Mouse (Mus musculus): ENCODE data around the gene Zfp638. TPM values are rescaled to one million over a fixed set of nuclear protein-coding genes. Genes with fewer than 3 reads are reported as not detected.
"Not testable (repeated sequence)": the region's sequence is repeated elsewhere in the genome, so short reads cannot be mapped to it uniquely, and the experiment has no call there.

Gene Zfp638
- total and polyA plus RNA-seq, 2 experiments: 5.0 to 47.0 TPM

GRCm38 (mm10) chr6:84014961-84015683, 148.2 kb downstream of the Zfp638 start:
- H3K27ac ChIP-seq (replicated peaks; ENCODE audit: insufficient read depth, low read depth, low read length): not testable (repeated sequence)
- peak; percentile 28 for TF ChIP-seq CTCF (IDR thresholded peaks at IDR 0.05; ENCODE audit: low read depth, low read length)
- DNase-seq (ENCODE audit: extremely low read depth, low read depth, low spot score): peak; percentile 32

DNA sequence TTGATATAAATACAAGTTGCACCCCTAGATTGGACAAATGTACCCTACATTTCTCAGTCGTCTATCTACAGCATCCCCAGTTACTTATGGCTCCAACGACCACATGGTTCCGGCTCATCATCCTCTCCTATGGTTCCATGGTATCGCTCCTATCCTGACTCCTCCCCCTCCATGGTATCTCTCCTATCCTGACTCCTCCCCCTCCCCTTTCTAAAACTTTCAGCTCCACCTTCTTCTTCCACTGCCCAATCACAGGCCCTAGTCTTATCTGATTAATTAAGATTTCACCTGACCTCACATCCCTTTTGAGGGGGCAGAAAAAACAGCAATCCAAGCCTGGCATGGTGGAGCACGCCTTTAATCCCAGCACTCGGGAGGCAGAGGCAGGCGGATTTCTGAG, 149.9 kb downstream of the Zfp638 start:
- peaks cover 6% of the 10 kb centered on the region for H3K4me1 ChIP-seq (ENCODE audit: control insufficient read depth, insufficient read depth, low read length)

More at GRCm38 (mm10) chr6:84014961-84015683, 148.2 kb downstream of the Zfp638 start:
- H3K27me3 ChIP-seq (ENCODE audit: control insufficient read depth, insufficient read depth, low read length); H3K4me3 ChIP-seq (ENCODE audit: insufficient read depth, low read depth, low read length); H3K36me3 ChIP-seq (ENCODE audit: control insufficient read depth, insufficient read depth, low read length); H3K9ac ChIP-seq (ENCODE audit: low read depth, low read length); H3K79me2 ChIP-seq (ENCODE audit: control insufficient read depth, insufficient read depth, low read length); H3K4me1 ChIP-seq (ENCODE audit: control insufficient read depth, insufficient read depth, low read length): not testable (repeated sequence)
- 58% methylated on average over 4 of the region's 4 CpGs for WGBS

GRCm38 (mm10) chr6:84017392-84017791, 150.5 kb downstream of the Zfp638 start:
- WGBS: 68% methylated on average over 3 of the region's 3 CpGs

More for the DNA sequence above, 149.9 kb downstream of the Zfp638 start:
- no peak overlapping the region for H3K9ac ChIP-seq (ENCODE audit: low read depth, low read length)
- H3K36me3 ChIP-seq (ENCODE audit: control insufficient read depth, insufficient read depth, low read length): no peaks in the 10 kb centered on the region
- H3K4me3 ChIP-seq (ENCODE audit: insufficient read depth, low read depth, low read length): no peak overlapping the region
- no peaks in the 10 kb centered on the region for H3K27me3 ChIP-seq (ENCODE audit: control insufficient read depth, insufficient read depth, low read length)
- WGBS: 93% methylated on average over 7 of the region's 7 CpGs
- TF ChIP-seq POLR2A (IDR thresholded peaks at IDR 0.05; ENCODE audit: extremely low read depth, insufficient read depth, low read length) (no peak), CTCF (IDR thresholded peaks at IDR 0.05; ENCODE audit: low read depth, low read length) (no peak)
- DNase-seq (ENCODE audit: extremely low read depth, low read depth, low spot score): no peak
- no peaks in the 10 kb centered on the region for H3K79me2 ChIP-seq (ENCODE audit: control insufficient read depth, insufficient read depth, low read length)
- H3K27ac ChIP-seq (replicated peaks; ENCODE audit: insufficient read depth, low read depth, low read length): no peak overlapping the region

GRCm38 (mm10) chr6:84018906-84019550, 152.1 kb downstream of the Zfp638 start:
- no peak for TF ChIP-seq CTCF (IDR thresholded peaks at IDR 0.05; ENCODE audit: low read depth, low read length)
- TF ChIP-seq POLR2A (IDR thresholded peaks at IDR 0.05; ENCODE audit: extremely low read depth, insufficient read depth, low read length): 0 out of 2 replicates have a peak, but pooled peaks have one; percentile 12
- H3K36me3 ChIP-seq (ENCODE audit: control insufficient read depth, insufficient read depth, low read length): no peaks in the 10 kb centered on the region
- H3K27ac ChIP-seq (replicated peaks; ENCODE audit: insufficient read depth, low read depth, low read length): peak overlapping the region; percentile 64
- peak overlapping the region; percentile 64; the same call in 1 of the 2 replicates for H3K9ac ChIP-seq (ENCODE audit: low read depth, low read length)
- H3K4me3 ChIP-seq (ENCODE audit: insufficient read depth, low read depth, low read length): peak overlapping the region; percentile 83
- H3K79me2 ChIP-seq (ENCODE audit: control insufficient read depth, insufficient read depth, low read length): no peaks in the 10 kb centered on the region
- no peak for DNase-seq (ENCODE audit: extremely low read depth, low read depth, low spot score)
- 5% methylated on average over 28 of the region's 28 CpGs for WGBS
- H3K27me3 ChIP-seq (ENCODE audit: control insufficient read depth, insufficient read depth, low read length): no peaks in the 10 kb centered on the region
- H3K4me1 ChIP-seq (ENCODE audit: control insufficient read depth, insufficient read depth, low read length): peaks cover 6% of the 10 kb centered on the region

More at GRCm38 (mm10) chr6:84017392-84017791, 150.5 kb downstream of the Zfp638 start:
- H3K79me2 ChIP-seq (ENCODE audit: control insufficient read depth, insufficient read depth, low read length): no peaks in the 10 kb centered on the region
- H3K4me3 ChIP-seq (ENCODE audit: insufficient read depth, low read depth, low read length): no peak overlapping the region
- peak; percentile 24 for DNase-seq (ENCODE audit: extremely low read depth, low read depth, low spot score)
- no peak overlapping the region for H3K27ac ChIP-seq (replicated peaks; ENCODE audit: insufficient read depth, low read depth, low read length)
- H3K36me3 ChIP-seq (ENCODE audit: control insufficient read depth, insufficient read depth, low read length): no peaks in the 10 kb centered on the region
- no peaks in the 10 kb centered on the region for H3K27me3 ChIP-seq (ENCODE audit: control insufficient read depth, insufficient read depth, low read length)
- TF ChIP-seq POLR2A (IDR thresholded peaks at IDR 0.05; ENCODE audit: extremely low read depth, insufficient read depth, low read length): no peak
- TF ChIP-seq CTCF (IDR thresholded peaks at IDR 0.05; ENCODE audit: low read depth, low read length): peak; percentile 15; the same call in 1 of the 2 replicates
- peaks cover 6% of the 10 kb centered on the region for H3K4me1 ChIP-seq (ENCODE audit: control insufficient read depth, insufficient read depth, low read length)
- no peak overlapping the region for H3K9ac ChIP-seq (ENCODE audit: low read depth, low read length)

- peak; percentile 24 for DNase-seq (ENCODE audit: extremely low read depth, low read depth, low spot score)
- peak overlapping the region; percentile 83 for H3K4me3 ChIP-seq (ENCODE audit: insufficient read depth, low read depth, low read length)
- peak overlapping the region; percentile 73 for H3K27ac ChIP-seq (replicated peaks; ENCODE audit: insufficient read depth, low read depth, low read length)
- no peaks in the 10 kb centered on the region for H3K27me3 ChIP-seq (ENCODE audit: control insufficient read depth, insufficient read depth, low read length)
- no peak overlapping the region; the same call in 1 of the 2 replicates for H3K9ac ChIP-seq (ENCODE audit: low read depth, low read length)
- H3K4me1 ChIP-seq (ENCODE audit: control insufficient read depth, insufficient read depth, low read length): peaks cover 6% of the 10 kb centered on the region
- TF ChIP-seq POLR2A (IDR thresholded peaks at IDR 0.05; ENCODE audit: extremely low read depth, insufficient read depth, low read length): no peak
- TF ChIP-seq CTCF (IDR thresholded peaks at IDR 0.05; ENCODE audit: low read depth, low read length): no peak
- no peaks in the 10 kb centered on the region for H3K79me2 ChIP-seq (ENCODE audit: control insufficient read depth, insufficient read depth, low read length)
- 76% methylated on average over 4 of the region's 4 CpGs for WGBS
- H3K36me3 ChIP-seq (ENCODE audit: control insufficient read depth, insufficient read depth, low read length): no peaks in the 10 kb centered on the region
Observed at GRCm38 (mm10) chr6:84020002-84020401, 153.1 kb downstream of the Zfp638 start.

Measured in liver, adult 2 months (tissue).